Mouse (Mus musculus) megakaryocyte, embryonic 14.5 days (primary cell): ENCODE measurements around the gene Loxl4.

Experiments
- FLI1 ChIP-seq: IDR thresholded peaks from 2 replicates; pipeline ENCODE4 v1.6.1; 2012; ENCODE audit warnings: low read length, inconsistent platforms, mixed read lengths
- GATA1 ChIP-seq: IDR thresholded peaks from 3 replicates; pipeline ENCODE4 v1.6.1; 2012; ENCODE audit warnings: mixed read lengths, low read length, inconsistent platforms, borderline replicate concordance

DNA sequence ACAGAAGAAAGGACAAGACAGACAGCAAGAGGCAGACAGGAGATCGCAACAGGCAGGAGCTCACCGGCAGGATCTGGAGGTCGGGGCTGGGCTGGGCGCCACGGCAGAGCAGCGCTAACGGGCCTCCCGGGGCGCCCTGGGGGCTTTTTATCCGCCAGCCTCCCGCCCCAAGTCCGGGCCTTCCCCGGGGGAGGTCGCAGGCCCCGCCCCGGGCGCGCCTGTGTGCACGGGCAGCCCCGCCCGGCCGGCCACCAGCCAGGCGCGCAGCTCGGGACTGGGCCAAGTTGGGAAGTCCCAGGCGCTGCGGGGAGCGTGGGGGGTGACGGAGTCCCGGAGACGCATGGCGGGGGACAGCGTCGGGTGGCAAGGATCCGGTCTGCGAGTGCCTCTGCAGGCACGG, at the start of gene Loxl4:
- TF ChIP-seq GATA1 = no peak
- no peak for TF ChIP-seq FLI1
